Mouse (Mus musculus): ENCODE results near the gene Ap1m2. TPM values are rescaled to one million over a fixed set of nuclear protein-coding genes. Genes with fewer than 3 reads are reported as not detected.

Ap1m2 gene
- total and polyA plus RNA-seq, 3 experiments = 0.73 to 1.0 TPM; not detected in 1

- TF ChIP-seq ETS1 (IDR thresholded peaks at IDR 0.05; ENCODE audit: low read depth, low read length) = peak; percentile 87
- peak; percentile 98 for TF ChIP-seq GATA1 (IDR thresholded peaks at IDR 0.05; ENCODE audit: low read depth, low read length)
- no peak for TF ChIP-seq CTCF (IDR thresholded peaks at IDR 0.05 in 2 of 3, conservative IDR thresholded peaks at IDR 0.05 in 1 of 3; ENCODE audit: control insufficient read depth in 1 of 3, insufficient read depth in 1 of 3, low read depth in 2 of 3, low read length in 3 of 3, poor library complexity in 1 of 3, severe bottlenecking in 1 of 3)
- no peak; the same call in 1 of the 2 replicates for TF ChIP-seq CHD2 (IDR thresholded peaks at IDR 0.05; ENCODE audit: low read length)
- peak; percentile 93 for TF ChIP-seq ELF1 (IDR thresholded peaks at IDR 0.05; ENCODE audit: low read depth, low read length)
- peak; percentile 100 for TF ChIP-seq MYC (IDR thresholded peaks at IDR 0.05; ENCODE audit: low read depth, low read length)
- TF ChIP-seq NELFE (IDR thresholded peaks at IDR 0.05; ENCODE audit: low read depth, low read length) = peak; percentile 99
- no peak for TF ChIP-seq USF1 (IDR thresholded peaks at IDR 0.05; ENCODE audit: low read depth, low read length)
- peak; percentile 89; the same call in 1 of the 2 replicates for TF ChIP-seq BHLHE40 (IDR thresholded peaks at IDR 0.05; ENCODE audit: borderline replicate concordance, low read depth, low read length)
- peak; percentile 48; the same call in 1 of the 2 replicates for TF ChIP-seq MEF2A (IDR thresholded peaks at IDR 0.05; ENCODE audit: extremely low read depth, insufficient replicate concordance, low read depth, low read length, poor library complexity, severe bottlenecking)
- TF ChIP-seq TCF12 (IDR thresholded peaks at IDR 0.05; ENCODE audit: low read depth, low read length) = peak; percentile 93
- TF ChIP-seq CHD1 (IDR thresholded peaks at IDR 0.05; ENCODE audit: low read depth, low read length) = peak; percentile 22
- TF ChIP-seq RCOR1 (IDR thresholded peaks at IDR 0.05; ENCODE audit: low read depth, low read length) = peak; percentile 51; the same call in 1 of the 2 replicates
- 0 out of 2 replicates have a peak, but pooled peaks have one; percentile 52 for TF ChIP-seq ZKSCAN1 (IDR thresholded peaks at IDR 0.05; ENCODE audit: low read depth, low read length)
- TF ChIP-seq MYB (IDR thresholded peaks at IDR 0.05; ENCODE audit: low read depth, low read length) = peak; percentile 52; the same call in 1 of the 2 replicates
- TF ChIP-seq MAZ (IDR thresholded peaks at IDR 0.05; ENCODE audit: low read depth, low read length) = peak; percentile 94
- TF ChIP-seq USF2 (IDR thresholded peaks at IDR 0.05; ENCODE audit: borderline replicate concordance in 1 of 2, insufficient read depth in 1 of 2, low read depth in 1 of 2, low read length in 2 of 2) = no peak
- peak; percentile 99 for TF ChIP-seq TAL1 (IDR thresholded peaks at IDR 0.05; ENCODE audit: low read length)
- peak; percentile 98 for TF ChIP-seq MAX (IDR thresholded peaks at IDR 0.05; ENCODE audit: low read length)
These were observed 40.6 kb upstream of the Ap1m2 start (continued) for GRCm38 (mm10) chr9:21352463-21353372.

GRCm38 (mm10) chr9:21351702-21352377 lies 39.7 kb upstream of the Ap1m2 start:
- Histone ChIP-seq H3K4me3 (ENCODE audit: control insufficient read depth in 1 of 2, insufficient read depth in 1 of 2, low read depth in 2 of 2, low read length in 2 of 2) (peak overlapping the region; percentile 51 to 53), H3K9ac (ENCODE audit: control insufficient read depth, low read depth, low read length, poor library complexity, severe bottlenecking) (peak overlapping the region; percentile 70)

More at GRCm38 (mm10) chr9:21351702-21352377, 39.7 kb upstream of the Ap1m2 start:
- TF ChIP-seq JUND (IDR thresholded peaks at IDR 0.05; ENCODE audit: low read depth, low read length) = 0 out of 2 replicates have a peak, but pooled peaks have one; percentile 7
- TF ChIP-seq EP300 (IDR thresholded peaks at IDR 0.05; ENCODE audit: low read depth in 1 of 2, low read length in 2 of 2) = peak in 1 of 2 experiments; percentile 10; a peak in 2 of 4 replicates
- peak; percentile 35; the same call in 1 of the 2 replicates for TF ChIP-seq GATA1 (IDR thresholded peaks at IDR 0.05; ENCODE audit: low read depth, low read length)
- TF ChIP-seq ZKSCAN1 (IDR thresholded peaks at IDR 0.05; ENCODE audit: low read depth, low read length) = no peak
- TF ChIP-seq MYC (IDR thresholded peaks at IDR 0.05; ENCODE audit: low read depth, low read length) = no peak
- TF ChIP-seq RCOR1 (IDR thresholded peaks at IDR 0.05; ENCODE audit: low read depth, low read length) = peak; percentile 57; the same call in 1 of the 2 replicates
- TF ChIP-seq ZNF384 (IDR thresholded peaks at IDR 0.05; ENCODE audit: low read depth, low read length) = peak; percentile 98
- 0 out of 2 replicates have a peak, but pooled peaks have one; percentile 26 for TF ChIP-seq E2F4 (IDR thresholded peaks at IDR 0.05; ENCODE audit: borderline replicate concordance, low read depth, low read length)
- peak; percentile 98 for TF ChIP-seq CHD1 (IDR thresholded peaks at IDR 0.05; ENCODE audit: low read depth, low read length)
- 0 out of 2 replicates have a peak, but pooled peaks have one; percentile 36 for TF ChIP-seq MAZ (IDR thresholded peaks at IDR 0.05; ENCODE audit: low read depth, low read length)
- Histone ChIP-seq H3K9me3 (replicated peaks; ENCODE audit: insufficient read depth, low read length) (no peaks in the 10 kb centered on the region), H3K36me3 (ENCODE audit: control insufficient read depth in 1 of 2, insufficient read depth in 2 of 2, low read length in 2 of 2) (peaks cover 0 to 21% of the 10 kb centered on the region in 2 experiments; a peak in 3 of 4 replicates), H3K79me2 (ENCODE audit: control insufficient read depth, insufficient read depth, low read length, poor library complexity) (peaks cover 15% of the 10 kb centered on the region), H3K27ac (ENCODE audit: control insufficient read depth, low read depth, low read length) (peak overlapping the region; percentile 86), H3K4me1 (ENCODE audit: control insufficient read depth in 1 of 2, insufficient read depth in 2 of 2, low read length in 2 of 2) (peaks cover 11 to 26% of the 10 kb centered on the region in 2 experiments), H3K27me3 (ENCODE audit: control insufficient read depth in 1 of 2, insufficient read depth in 2 of 2, low read length in 2 of 2) (no peaks in the 10 kb centered on the region)
- DNase-seq (ENCODE audit: low read depth, low spot score) = no peak
